Mouse (Mus musculus) adrenal gland, postnatal 10 days (tissue): ENCODE measurements around the gene Gm36176. TPM values are rescaled to one million over a fixed set of nuclear protein-coding genes. Genes with fewer than 3 reads are reported as not detected.
"Not testable (repeated sequence)": the region's sequence is repeated elsewhere in the genome, so short reads cannot be mapped to it uniquely, and the experiment has no call there.

Source experiments
- DNase-seq: peaks from one replicate; pipeline ENCODE4 v3.0.0; 2021; ENCODE audit warnings: mixed read lengths
- long read RNA-seq, 2 experiments: library from polyadenylated mRNA; stranded (forward); transcript quantifications; one replicate each; pipeline ENCODE4 v2.0.0; 2021
- total RNA-seq, 2 experiments: library from RNA; stranded (reverse); gene quantifications; 2 replicates each; pipeline ENCODE4 v1.2.3; 2021

Gene Gm36176
- not detected for total RNA-seq
- long read RNA-seq, experiment 1, result 0 reads
- long read RNA-seq, experiment 2, result 0 reads

DNA sequence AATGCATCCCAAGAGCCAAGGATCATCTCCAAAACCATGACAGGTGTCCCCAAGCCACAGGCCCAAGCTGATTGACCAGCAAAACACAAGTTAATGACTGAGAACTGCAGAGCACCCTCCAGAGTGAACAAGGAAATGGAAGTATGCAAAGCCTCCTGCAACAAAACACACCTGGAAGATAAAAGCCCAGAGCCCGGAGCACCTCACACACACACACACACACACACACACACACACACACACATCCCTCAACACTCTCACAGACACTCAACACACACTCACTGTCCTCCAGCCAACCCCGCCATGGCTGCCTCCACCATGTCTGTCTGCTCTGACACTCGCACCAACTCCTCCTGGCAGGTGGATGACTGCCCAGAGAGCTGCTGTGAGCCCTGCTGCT is at the start of gene Gm36176:
Gene Gm36176, plus strand, starts transcription at position 301 of the 400 bp plus-strand sequence.
- DNase-seq, result no peak

DNA sequence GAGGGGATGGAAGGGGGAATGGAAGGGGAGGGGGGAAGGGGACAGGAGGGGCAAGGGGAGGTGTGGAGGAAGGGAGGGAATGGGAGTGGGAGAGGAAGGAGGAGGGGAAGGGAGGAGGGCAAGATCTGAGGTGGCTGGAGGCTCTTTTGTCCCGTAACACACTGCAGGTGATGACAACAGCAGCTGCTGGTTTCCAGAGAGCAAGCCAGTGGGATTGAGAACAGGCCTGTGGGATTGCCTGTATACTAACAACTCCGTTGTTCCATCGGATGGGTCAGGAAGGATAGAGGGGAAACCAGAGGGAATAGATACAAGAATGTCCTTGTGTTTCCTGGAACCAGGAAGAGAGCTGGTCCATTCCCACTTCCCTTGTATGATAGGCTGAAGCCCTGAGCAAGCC is 48.9 kb upstream of the Gm36176 start:
- DNase-seq, result no peak

- not testable (repeated sequence) for DNase-seq
Observed at GRCm38 (mm10) chr10:77798164-77798920, 48.3 kb upstream of the Gm36176 start.

- no peak for DNase-seq
Observed at GRCm38 (mm10) chr10:77798921-77799508, 47.6 kb upstream of the Gm36176 start, which contains the start of gene Gm19668. Gm19668 (minus strand) TSS chr10:77799133.

- DNase-seq, result no peak
Observed at GRCm38 (mm10) chr10:77804095-77804494, 42.5 kb upstream of the Gm36176 start.

GRCm38 (mm10) chr10:77811743-77812142 is 34.9 kb upstream of the Gm36176 start, which contains the start of gene Gm9507:
Gm9507 (minus strand) TSS chr10:77811843.
- DNase-seq, result no peak

DNA sequence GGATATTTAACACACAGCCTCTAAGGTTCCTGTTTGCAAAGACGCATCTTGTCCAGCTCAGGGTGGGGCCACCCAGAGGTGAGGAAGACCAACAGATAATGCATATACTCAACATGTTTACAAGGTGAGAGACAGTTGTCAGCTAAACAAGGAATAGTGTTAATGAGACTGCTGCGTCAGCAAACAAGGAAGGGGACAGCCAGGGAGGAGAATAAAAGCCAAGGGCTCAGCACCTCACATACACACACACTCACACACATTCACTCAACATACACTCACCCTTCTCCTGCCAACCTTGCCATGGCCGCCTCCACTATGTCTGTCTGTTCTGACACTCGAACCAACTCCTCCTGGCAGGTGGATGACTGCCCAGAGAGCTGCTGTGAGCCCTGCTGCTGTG is 32.2 kb upstream of the Gm36176 start, which contains the start of gene Gm2696:
Gene Gm2696, plus strand, starts transcription at position 301 of the 400 bp plus-strand sequence.
- DNase-seq, result no peak

GRCm38 (mm10) chr10:77815514-77815913 is 31.1 kb upstream of the Gm36176 start:
- peak; percentile 34 for DNase-seq

DNA sequence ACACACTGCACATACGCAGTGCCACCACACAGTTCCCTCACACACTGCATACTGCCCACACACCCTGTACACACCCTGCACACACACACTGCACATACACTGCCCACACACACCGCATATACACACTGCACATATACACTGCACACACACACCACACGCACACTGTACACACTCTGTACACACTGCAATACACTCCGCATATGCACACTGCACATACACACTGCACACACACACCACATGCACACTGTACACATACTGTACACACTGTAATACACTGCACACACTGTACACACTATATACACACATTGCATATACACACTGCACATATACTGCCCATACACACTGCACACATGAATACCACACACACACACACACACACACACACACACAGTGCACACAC is 28.1 kb upstream of the Gm36176 start:
- no peak for DNase-seq

DNA sequence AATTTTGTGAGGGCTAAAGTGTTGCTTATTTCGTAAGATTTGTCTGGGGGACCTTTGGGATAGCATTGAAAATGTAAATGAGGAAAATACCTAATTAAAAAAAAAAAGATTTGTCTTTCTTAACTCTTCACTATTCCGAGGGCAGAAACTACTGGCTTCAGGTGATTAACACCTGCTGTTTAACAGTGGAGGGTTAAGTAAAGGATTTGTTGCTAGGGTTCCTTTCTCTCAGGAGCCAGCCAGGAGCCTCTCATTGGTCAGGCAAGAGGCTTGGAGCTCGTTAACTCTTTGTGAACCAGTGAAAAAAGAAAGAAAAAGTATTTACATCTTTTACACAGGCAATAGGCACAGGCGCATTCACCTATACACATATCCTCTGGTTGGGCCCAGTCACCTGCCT is 27.4 kb upstream of the Gm36176 start:
- DNase-seq, result no peak

DNA sequence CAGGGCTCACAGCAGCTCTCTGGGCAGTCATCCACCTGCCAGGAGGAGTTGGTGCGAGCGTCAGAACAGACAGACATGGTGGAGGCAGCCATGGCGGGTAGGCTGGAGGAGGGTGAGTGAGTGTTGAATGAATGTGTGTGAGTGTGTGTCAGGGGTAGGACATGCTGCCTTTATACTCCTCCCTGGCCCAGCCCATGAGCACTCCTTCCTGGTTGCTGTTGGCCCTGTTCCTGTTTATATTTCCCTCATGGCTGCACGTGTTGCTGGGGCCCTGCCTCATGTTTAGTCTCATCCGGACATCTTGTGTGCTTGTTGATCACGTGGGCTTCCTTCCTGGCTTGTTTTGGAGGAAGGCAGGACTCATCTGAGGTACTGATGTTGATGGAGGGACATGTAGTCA is 19.7 kb upstream of the Gm36176 start, which contains the start of gene Krtap10-4:
Gene Krtap10-4, minus strand, starts transcription at position 145 of the 400 bp plus-strand sequence.
- no peak for DNase-seq

GRCm38 (mm10) chr10:77835647-77836046 is 11.0 kb upstream of the Gm36176 start, which contains the start of gene Krtap10-10:
Krtap10-10 (plus strand) TSS chr10:77835947.
- no peak for DNase-seq

GRCm38 (mm10) chr10:77839006-77839405 is 7.6 kb upstream of the Gm36176 start:
- no peak for DNase-seq

GRCm38 (mm10) chr10:77846961-77847360 is 358 bp downstream of the Gm36176 start:
- DNase-seq, result no peak

DNA sequence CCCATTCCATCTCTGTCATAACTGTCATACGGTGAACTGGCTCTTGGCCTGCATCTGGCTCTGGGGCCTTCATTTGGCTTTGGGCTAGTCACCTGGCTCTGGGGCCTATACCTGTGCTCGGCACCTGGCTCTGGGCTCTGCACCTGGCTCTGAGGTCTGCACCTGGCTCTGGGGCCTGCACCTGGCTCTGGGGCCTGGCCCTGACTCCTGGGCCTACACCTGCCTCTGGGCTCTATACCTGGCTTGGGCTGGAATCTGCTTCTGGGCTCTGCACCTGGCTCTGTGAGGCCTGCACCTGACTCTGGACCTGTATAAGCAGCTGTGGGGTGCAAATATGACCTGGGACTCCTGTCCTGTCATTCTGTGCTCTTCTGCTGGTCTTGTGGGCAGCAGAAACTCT is 935 bp downstream of the Gm36176 start:
- no peak for DNase-seq

DNA sequence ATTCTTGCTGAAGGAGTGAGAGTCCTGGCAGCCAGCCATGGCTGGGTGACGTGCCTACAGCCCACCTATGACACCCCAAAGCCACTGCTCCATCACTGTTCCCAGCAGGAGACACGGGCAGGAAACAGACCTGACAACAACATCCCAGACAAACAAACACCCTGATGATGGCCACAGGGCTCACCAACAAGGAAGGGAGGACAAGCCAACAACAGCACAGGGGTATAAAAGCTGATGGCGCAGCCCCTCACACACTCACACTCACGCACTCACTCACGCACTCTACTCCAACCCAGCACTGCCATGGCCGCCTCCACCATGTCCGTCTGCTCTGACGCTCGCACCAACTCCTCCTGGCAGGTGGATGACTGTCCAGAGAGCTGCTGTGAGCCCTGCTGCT is 6.0 kb downstream of the Gm36176 start, which contains the start of gene Gm10318:
Gene Gm10318, plus strand, starts transcription at position 301 of the 400 bp plus-strand sequence.
- no peak for DNase-seq

- DNase-seq, result no peak
Observed at GRCm38 (mm10) chr10:77861675-77862074, 15.1 kb downstream of the Gm36176 start, which contains the start of gene Gm3285. Gm3285 (plus strand) TSS chr10:77861975.

DNA sequence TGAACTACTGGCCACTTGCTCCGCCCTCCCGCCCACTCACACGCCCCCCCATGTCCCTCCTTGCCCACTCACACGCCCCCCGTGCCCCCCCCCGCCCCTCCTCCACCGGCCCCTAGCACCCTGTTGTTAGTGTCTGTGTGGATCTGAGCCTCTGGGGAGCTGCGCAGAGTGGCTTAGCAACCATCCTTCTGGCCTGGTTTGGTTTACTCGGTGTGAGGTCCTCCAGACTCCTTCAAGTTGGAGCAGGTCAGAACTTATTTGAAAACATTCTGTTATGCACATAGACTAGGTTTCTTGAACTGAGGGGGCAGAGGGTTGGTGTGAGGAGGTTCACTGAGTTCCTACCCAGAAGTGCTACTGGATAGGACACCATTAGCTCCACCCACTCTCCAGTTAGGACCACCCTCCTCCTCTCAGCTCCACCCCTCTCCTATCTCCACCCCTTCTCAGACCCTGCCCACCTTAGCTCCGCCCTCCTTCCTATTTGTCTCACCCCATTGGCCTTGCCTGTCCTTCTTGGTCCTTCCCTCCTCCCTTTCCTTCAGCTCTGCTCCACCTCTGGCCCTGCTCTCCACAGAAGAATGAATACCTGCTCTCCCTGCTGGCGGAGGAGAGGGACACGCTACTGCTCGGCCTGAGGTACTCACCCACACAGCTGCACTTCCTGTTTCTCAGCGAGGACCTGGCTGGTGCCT is 17.6 kb downstream of the Gm36176 start:
- peak; percentile 32 for DNase-seq

DNA sequence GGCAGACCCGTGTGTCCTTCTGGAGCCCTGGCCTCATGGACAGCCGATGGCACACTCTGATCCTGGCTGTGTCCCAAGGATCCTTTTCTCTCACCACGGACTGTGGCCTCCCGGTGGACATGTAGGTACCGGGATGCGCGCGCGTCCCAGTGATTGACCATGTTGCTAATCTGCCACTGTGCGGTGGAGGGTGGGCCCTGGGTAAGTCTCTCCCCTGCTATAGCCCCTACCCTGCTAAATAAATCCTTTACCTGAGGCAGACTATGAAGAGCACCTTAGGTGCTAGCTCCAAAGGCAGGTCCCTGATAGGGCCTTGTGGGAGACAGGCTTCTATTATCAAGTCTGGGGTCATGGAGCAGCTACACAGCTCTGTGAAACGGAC is 18.1 kb downstream of the Gm36176 start:
- DNase-seq, result peak; percentile 26

GRCm38 (mm10) chr10:77867546-77867945 is 20.9 kb downstream of the Gm36176 start:
- DNase-seq, result peak; percentile 18

- DNase-seq, result no peak
Observed at GRCm38 (mm10) chr10:77869651-77870050, 23.0 kb downstream of the Gm36176 start.

DNA sequence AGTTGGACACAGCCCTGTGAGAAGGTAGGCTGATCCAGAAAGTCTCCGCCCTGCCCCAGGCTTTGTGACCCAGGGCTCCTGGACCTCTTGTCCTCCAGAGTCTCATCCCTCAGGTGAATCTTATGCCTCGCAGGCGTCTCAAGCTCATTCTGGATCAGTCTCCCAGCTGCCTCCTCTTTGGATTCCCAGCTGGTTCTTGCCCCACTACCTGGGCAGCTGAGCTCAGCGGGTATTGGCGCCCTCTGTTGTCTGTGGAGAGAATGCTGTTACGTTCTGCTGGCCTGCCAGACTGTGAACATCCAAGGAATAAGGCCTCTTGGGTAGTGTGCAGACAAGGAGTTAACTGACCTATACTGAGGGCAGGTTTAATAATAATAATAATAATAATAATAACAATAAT is 32.4 kb downstream of the Gm36176 start:
- peak; percentile 58 for DNase-seq

DNA sequence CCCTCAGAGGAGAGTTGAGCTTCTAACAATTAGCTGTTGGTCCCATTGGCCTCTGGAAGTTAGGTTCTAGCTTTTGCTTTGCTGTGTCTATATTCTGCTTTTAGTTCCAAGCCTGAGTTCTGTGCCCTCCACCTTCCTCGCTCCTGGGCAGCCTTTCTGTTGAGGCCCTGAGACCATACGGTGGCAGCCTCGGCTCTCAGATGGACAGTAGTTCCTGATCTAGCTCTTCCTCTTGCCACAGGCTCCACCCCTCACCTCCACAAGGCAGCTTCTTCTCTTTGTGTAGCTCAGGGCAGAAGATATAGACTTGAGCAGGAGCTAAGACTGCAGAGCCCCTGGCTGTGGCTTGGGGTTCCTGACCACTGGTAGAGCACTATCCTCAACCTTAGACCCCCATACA is 33.7 kb downstream of the Gm36176 start:
- DNase-seq, result no peak
